Mouse (Mus musculus): Measurements from ENCODE around the gene Olfr193. TPM values are rescaled to one million over a fixed set of nuclear protein-coding genes. Genes with fewer than 3 reads are reported as not detected.
"Not testable (repeated sequence)": the region's sequence is repeated elsewhere in the genome, so short reads cannot be mapped to it uniquely, and the experiment has no call there.

The Olfr193 gene
- total RNA-seq (2014; fragmentation: Nextera tagmentation) (not detected in 2 replicates), total RNA-seq (2017) (not detected in 2 replicates)

- ATAC-seq (replicated peaks; ENCODE audit: low FRiP score, low TSS enrichment, poor library complexity, severe bottlenecking): no peak
Measured at GRCm38 (mm10) chr16:59111781-59112180, at the start of gene Olfr193. Gene Olfr193 (minus strand): TSS chr16:59111881.

- ATAC-seq (replicated peaks; ENCODE audit: low FRiP score, low TSS enrichment, poor library complexity, severe bottlenecking): no peak
Measured at GRCm38 (mm10) chr16:59151996-59152395, 40.3 kb upstream of the Olfr193 start.

GRCm38 (mm10) chr16:59146746-59147145 lies 35.1 kb upstream of the Olfr193 start, which contains the start of gene Olfr195:
Gene Olfr195 (plus strand): TSS chr16:59147046.
- no peak for ATAC-seq (replicated peaks; ENCODE audit: low FRiP score, low TSS enrichment, poor library complexity, severe bottlenecking)

GRCm38 (mm10) chr16:59141105-59141504 lies 29.4 kb upstream of the Olfr193 start:
- ATAC-seq (replicated peaks; ENCODE audit: low FRiP score, low TSS enrichment, poor library complexity, severe bottlenecking): no peak

GRCm38 (mm10) chr16:59130740-59131139 lies 19.1 kb upstream of the Olfr193 start:
- no peak for ATAC-seq (replicated peaks; ENCODE audit: low FRiP score, low TSS enrichment, poor library complexity, severe bottlenecking)

GRCm38 (mm10) chr16:59120969-59121368 lies 9.3 kb upstream of the Olfr193 start, which contains the start of gene Olfr194:
Gene Olfr194 (minus strand): TSS chr16:59121069.
- ATAC-seq (replicated peaks; ENCODE audit: low FRiP score, low TSS enrichment, poor library complexity, severe bottlenecking): no peak

GRCm38 (mm10) chr16:59108522-59108921 lies 3.2 kb downstream of the Olfr193 start:
- not testable (repeated sequence) for ATAC-seq (replicated peaks; ENCODE audit: low FRiP score, low TSS enrichment, poor library complexity, severe bottlenecking)

- ATAC-seq (replicated peaks; ENCODE audit: low FRiP score, low TSS enrichment, poor library complexity, severe bottlenecking): no peak
Measured at GRCm38 (mm10) chr16:59105312-59105711, 6.4 kb downstream of the Olfr193 start.

GRCm38 (mm10) chr16:59089722-59090121 lies 22.0 kb downstream of the Olfr193 start, which contains the start of gene Olfr191:
Gene Olfr191 (minus strand): TSS chr16:59089822.
- ATAC-seq (replicated peaks; ENCODE audit: low FRiP score, low TSS enrichment, poor library complexity, severe bottlenecking): not testable (repeated sequence)

- not testable (repeated sequence) for ATAC-seq (replicated peaks; ENCODE audit: low FRiP score, low TSS enrichment, poor library complexity, severe bottlenecking)
Measured at GRCm38 (mm10) chr16:59081113-59081512, 30.6 kb downstream of the Olfr193 start.

GRCm38 (mm10) chr16:59077905-59078304 lies 33.8 kb downstream of the Olfr193 start, which contains the start of gene Olfr190:
Gene Olfr190 (minus strand): TSS chr16:59078005.
- no peak for ATAC-seq (replicated peaks; ENCODE audit: low FRiP score, low TSS enrichment, poor library complexity, severe bottlenecking)

- no peak for ATAC-seq (replicated peaks; ENCODE audit: low FRiP score, low TSS enrichment, poor library complexity, severe bottlenecking)
Measured at GRCm38 (mm10) chr16:59073520-59073919, 38.2 kb downstream of the Olfr193 start.

- no peak for ATAC-seq (replicated peaks; ENCODE audit: low FRiP score, low TSS enrichment, poor library complexity, severe bottlenecking)
Measured at GRCm38 (mm10) chr16:59071755-59072154, 39.9 kb downstream of the Olfr193 start.

- not testable (repeated sequence) for ATAC-seq (replicated peaks; ENCODE audit: low FRiP score, low TSS enrichment, poor library complexity, severe bottlenecking)
Measured at GRCm38 (mm10) chr16:59062411-59062810, 49.3 kb downstream of the Olfr193 start.

Other genes starting within 250 kb of the Olfr193 start
- gene Olfr177, start 237.1 kb downstream of the Olfr193 start, total RNA-seq (2014; fragmentation: Nextera tagmentation): not detected in 2 replicates
- not detected in 2 replicates for gene Olfr177, start 237.1 kb downstream of the Olfr193 start, total RNA-seq (2017)
- not detected in 2 replicates for gene Olfr178, start 219.8 kb downstream of the Olfr193 start, total RNA-seq (2014; fragmentation: Nextera tagmentation)
- not detected in 2 replicates for gene Olfr178, start 219.8 kb downstream of the Olfr193 start, total RNA-seq (2017)
- not detected in 2 replicates for gene Olfr181, start 183.1 kb downstream of the Olfr193 start, total RNA-seq (2014; fragmentation: Nextera tagmentation)
- not detected in 2 replicates for gene Olfr181, start 183.1 kb downstream of the Olfr193 start, total RNA-seq (2017)
- gene Olfr180, start 182.5 kb downstream of the Olfr193 start, total RNA-seq (2014; fragmentation: Nextera tagmentation): not detected in 2 replicates
- not detected in 2 replicates for gene Olfr180, start 182.5 kb downstream of the Olfr193 start, total RNA-seq (2017)
- not detected in 2 replicates for gene Olfr183, start 116.5 kb downstream of the Olfr193 start, total RNA-seq (2014; fragmentation: Nextera tagmentation)
- not detected in 2 replicates for gene Olfr183, start 116.5 kb downstream of the Olfr193 start, total RNA-seq (2017)
- not detected in 2 replicates for gene Olfr186, start 81.6 kb downstream of the Olfr193 start, total RNA-seq (2014; fragmentation: Nextera tagmentation)
- not detected in 2 replicates for gene Olfr186, start 81.6 kb downstream of the Olfr193 start, total RNA-seq (2017)
- gene Olfr187, start 72.1 kb downstream of the Olfr193 start, total RNA-seq (2014; fragmentation: Nextera tagmentation): not detected in 2 replicates
- not detected in 2 replicates for gene Olfr187, start 72.1 kb downstream of the Olfr193 start, total RNA-seq (2017)
- gene Olfr190, start 33.9 kb downstream of the Olfr193 start, total RNA-seq (2014; fragmentation: Nextera tagmentation): not detected in 2 replicates
- gene Olfr190, start 33.9 kb downstream of the Olfr193 start, total RNA-seq (2017): not detected in 2 replicates
- gene Olfr191, start 22.1 kb downstream of the Olfr193 start, total RNA-seq (2014; fragmentation: Nextera tagmentation): not detected in 2 replicates
- gene Olfr191, start 22.1 kb downstream of the Olfr193 start, total RNA-seq (2017): not detected in 2 replicates
- gene Olfr194, start 9.2 kb upstream of the Olfr193 start, total RNA-seq (2014; fragmentation: Nextera tagmentation): not detected in 2 replicates
- not detected in 2 replicates for gene Olfr194, start 9.2 kb upstream of the Olfr193 start, total RNA-seq (2017)
- gene Olfr195, start 35.2 kb upstream of the Olfr193 start, total RNA-seq (2014; fragmentation: Nextera tagmentation): not detected in 2 replicates
- gene Olfr195, start 35.2 kb upstream of the Olfr193 start, total RNA-seq (2017): not detected in 2 replicates
- gene Olfr196, start 58.6 kb upstream of the Olfr193 start, total RNA-seq (2014; fragmentation: Nextera tagmentation): not detected in 2 replicates
- gene Olfr196, start 58.6 kb upstream of the Olfr193 start, total RNA-seq (2017): not detected in 2 replicates
- not detected in 2 replicates for gene Olfr198, start 91.7 kb upstream of the Olfr193 start, total RNA-seq (2014; fragmentation: Nextera tagmentation)
- not detected in 2 replicates for gene Olfr198, start 91.7 kb upstream of the Olfr193 start, total RNA-seq (2017)
- gene Olfr199, start 107.9 kb upstream of the Olfr193 start, total RNA-seq (2014; fragmentation: Nextera tagmentation): not detected in 2 replicates
- not detected in 2 replicates for gene Olfr199, start 107.9 kb upstream of the Olfr193 start, total RNA-seq (2017)
- not detected in 2 replicates for gene Olfr201, start 160.8 kb upstream of the Olfr193 start, total RNA-seq (2014; fragmentation: Nextera tagmentation)
- not detected in 2 replicates for gene Olfr201, start 160.8 kb upstream of the Olfr193 start, total RNA-seq (2017)
- gene Olfr202, start 174.9 kb upstream of the Olfr193 start, total RNA-seq (2014; fragmentation: Nextera tagmentation): not detected in 2 replicates
- not detected in 2 replicates for gene Olfr202, start 174.9 kb upstream of the Olfr193 start, total RNA-seq (2017)
- gene Olfr203, start 187.0 kb upstream of the Olfr193 start, total RNA-seq (2014; fragmentation: Nextera tagmentation): not detected in 2 replicates
- not detected in 2 replicates for gene Olfr203, start 187.0 kb upstream of the Olfr193 start, total RNA-seq (2017)
- not detected in 2 replicates for gene Olfr204, start 206.4 kb upstream of the Olfr193 start, total RNA-seq (2014; fragmentation: Nextera tagmentation)
- not detected in 2 replicates for gene Olfr204, start 206.4 kb upstream of the Olfr193 start, total RNA-seq (2017)
- gene Olfr205, start 219.3 kb upstream of the Olfr193 start, total RNA-seq (2014; fragmentation: Nextera tagmentation): not detected in 2 replicates
- not detected in 2 replicates for gene Olfr205, start 219.3 kb upstream of the Olfr193 start, total RNA-seq (2017)
- gene Olfr206, start 237.4 kb upstream of the Olfr193 start, total RNA-seq (2014; fragmentation: Nextera tagmentation): not detected in 2 replicates
- gene Olfr206, start 237.4 kb upstream of the Olfr193 start, total RNA-seq (2017): not detected in 2 replicates